Mouse (Mus musculus) hindbrain, postnatal 0 days (tissue): ENCODE results near the gene Armh1. TPM values are rescaled to one million over a fixed set of nuclear protein-coding genes. Genes with fewer than 3 reads are reported as not detected.
A peak's percentile ranks its signal among the peaks of the same experiment; 100 is the strongest.
"Not testable (repeated sequence)": the region's sequence is repeated elsewhere in the genome, so short reads cannot be mapped to it uniquely, and the experiment has no call there.

Source experiments
- ATAC-seq: fragments of 200-750 bp; cut with Nextera tagmentation; 2 replicates; pipeline ENCODE4 v1.8.0; 2017; ENCODE audit warnings: mild to moderate bottlenecking, moderate TSS enrichment, moderate library complexity
- DNase-seq: peaks from one replicate; pipeline ENCODE4 v3.0.0-alpha.2; 2015; ENCODE audit warnings: low spot score
- H3K27ac ChIP-seq: fragments of 300-500 bp; sonication (generic); 2 replicates; pipeline ENCODE4 v1.5.1; 2014; ENCODE audit warnings: mild to moderate bottlenecking
- H3K27me3 ChIP-seq: fragments of 300-500 bp; sonication (generic); 2 replicates; pipeline ENCODE4 v1.6.1; 2014; ENCODE audit warnings: low read length, mixed read lengths; ENCODE audit not compliant: insufficient read depth
- H3K36me3 ChIP-seq: fragments of 300-500 bp; sonication (generic); 2 replicates; pipeline ENCODE4 v1.6.1; 2014; ENCODE audit warnings: low read length, mixed read lengths; ENCODE audit not compliant: insufficient read depth
- H3K4me1 ChIP-seq: fragments of 300-500 bp; sonication (generic); 2 replicates; pipeline ENCODE4 v1.6.1; 2014; ENCODE audit warnings: antibody characterized with exemption, low read length, mixed read lengths; ENCODE audit not compliant: insufficient read depth
- H3K4me2 ChIP-seq: fragments of 300-500 bp; sonication (generic); 2 replicates; pipeline ENCODE4 v1.6.1; 2014; ENCODE audit warnings: low read depth, mild to moderate bottlenecking, low read length, moderate library complexity, mixed read lengths
- H3K4me3 ChIP-seq: fragments of 300-500 bp; sonication (generic); 2 replicates; pipeline ENCODE4 v1.5.1; 2014; ENCODE audit warnings: low read length
- H3K9ac ChIP-seq: fragments of 300-500 bp; sonication (generic); replicated peaks from 2 replicates; pipeline ENCODE4 v1.6.1; 2014; ENCODE audit warnings: mild to moderate bottlenecking, low read length, moderate library complexity, mixed read lengths
- H3K9me3 ChIP-seq: fragments of 300-500 bp; sonication (generic); 2 replicates; pipeline ENCODE4 v1.6.1; 2016; ENCODE audit warnings: low read length, mixed read lengths
- CTCF ChIP-seq: IDR thresholded peaks from 2 replicates; pipeline ENCODE4 v1.5.1; 2016; ENCODE audit warnings: antibody characterized with exemption, control low read depth, low read depth
- WGBS: fragments of 180-500 bp; shearing (Covaris S2); extraction: QIAGEN DNeasy Blood & Tissue Kit; methylation state at CpG from one replicate; pipeline ENCODE4 v1.1.7; 2014; 5-methylcytosine and 5-hydroxymethylcytosine counted together
- polyA plus RNA-seq: library from polyadenylated mRNA; unstranded; fragments of >200 nt; fragmentation: Nextera tagmentation; extraction: Ambion mirVana; gene quantifications from 2 replicates; pipeline ENCODE4 v1.2.1, GENCODE M21; 2015
- total RNA-seq: library from RNA; depleted of rRNA; stranded (reverse); fragments of >200 nt; gene quantifications from 2 replicates; pipeline ENCODE4 v1.2.3, GENCODE M21; 2014

Gene Armh1
- total and polyA plus RNA-seq, 2 experiments from 2014 or later: 3.0 to 3.6 TPM

DNA sequence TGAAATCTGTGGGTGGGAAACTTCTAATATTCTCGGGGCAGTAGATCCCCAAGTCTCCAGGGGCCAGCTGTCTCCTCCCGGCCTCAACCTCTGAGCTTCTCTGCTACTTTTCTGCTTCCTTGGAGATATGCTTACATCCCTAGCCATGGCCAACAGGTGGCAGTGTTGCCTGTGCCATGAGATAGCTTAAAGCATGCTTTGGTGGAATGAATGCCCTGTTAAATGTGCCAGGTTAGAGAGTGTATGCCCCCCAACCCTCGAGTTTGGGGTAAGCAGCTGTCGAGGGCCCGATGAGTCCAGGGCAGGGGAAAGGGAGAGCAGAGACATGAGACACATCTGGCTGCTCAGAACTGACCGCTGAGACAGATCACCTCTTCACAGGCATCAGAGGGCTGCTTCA is 18.4 kb upstream of the Armh1 start:
- DNase-seq (peak; percentile 92), ATAC-seq (peak; percentile 75)
- Histone ChIP-seq H3K4me1 (no peaks in the 10 kb centered on the region), H3K27me3 (no peaks in the 10 kb centered on the region), H3K4me2 (no peak overlapping the region), H3K4me3 (no peak overlapping the region), H3K36me3 (peaks cover 21% of the 10 kb centered on the region; the same call in 1 of the 2 replicates), H3K9ac (no peak overlapping the region), H3K9me3 (no peaks in the 10 kb centered on the region), H3K27ac (no peak overlapping the region)
- 9% methylated on average over 6 of the region's 6 CpGs for WGBS
- TF ChIP-seq CTCF: peak; percentile 97

DNA sequence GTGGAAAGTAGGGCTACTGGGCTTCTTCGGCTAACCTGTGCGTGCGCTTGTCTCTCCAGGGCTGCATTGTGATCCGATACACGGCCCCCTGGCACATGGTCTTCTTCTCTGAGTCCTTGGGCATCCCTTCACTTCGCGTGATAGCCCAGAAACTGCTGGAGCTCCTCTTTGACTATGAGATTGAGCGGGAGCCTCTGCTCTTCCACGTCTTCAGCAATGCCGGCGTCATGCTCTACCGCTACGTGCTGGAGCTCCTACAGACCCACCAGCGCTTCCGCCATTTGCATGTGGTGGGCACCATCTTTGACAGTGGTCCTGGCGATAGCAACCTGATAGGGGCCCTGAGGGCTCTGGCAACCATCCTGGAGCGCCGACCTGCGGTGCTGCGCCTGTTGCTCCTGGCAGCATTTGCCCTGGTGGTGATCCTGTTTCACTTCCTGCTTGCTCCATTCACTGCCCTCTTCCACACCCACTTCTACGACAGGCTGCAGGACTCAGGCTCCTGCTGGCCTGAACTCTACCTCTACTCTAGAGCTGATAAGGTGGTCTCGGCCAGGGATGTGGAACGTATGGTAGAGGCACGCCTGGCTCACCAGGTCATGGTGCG is 16.0 kb upstream of the Armh1 start:
- peaks cover 11% of the 10 kb centered on the region; the same call in 1 of the 2 replicates for H3K36me3 ChIP-seq
- no peak for TF ChIP-seq CTCF
- DNase-seq (no peak), ATAC-seq (no peak)
- H3K27ac ChIP-seq: no peak overlapping the region
- H3K9ac ChIP-seq: no peak overlapping the region
- no peaks in the 10 kb centered on the region for H3K4me1 ChIP-seq
- no peaks in the 10 kb centered on the region for H3K9me3 ChIP-seq
- WGBS: 91% methylated on average over 25 of the region's 25 CpGs
- H3K4me3 ChIP-seq: no peak overlapping the region
- H3K4me2 ChIP-seq: no peak overlapping the region
- H3K27me3 ChIP-seq: no peaks in the 10 kb centered on the region

DNA sequence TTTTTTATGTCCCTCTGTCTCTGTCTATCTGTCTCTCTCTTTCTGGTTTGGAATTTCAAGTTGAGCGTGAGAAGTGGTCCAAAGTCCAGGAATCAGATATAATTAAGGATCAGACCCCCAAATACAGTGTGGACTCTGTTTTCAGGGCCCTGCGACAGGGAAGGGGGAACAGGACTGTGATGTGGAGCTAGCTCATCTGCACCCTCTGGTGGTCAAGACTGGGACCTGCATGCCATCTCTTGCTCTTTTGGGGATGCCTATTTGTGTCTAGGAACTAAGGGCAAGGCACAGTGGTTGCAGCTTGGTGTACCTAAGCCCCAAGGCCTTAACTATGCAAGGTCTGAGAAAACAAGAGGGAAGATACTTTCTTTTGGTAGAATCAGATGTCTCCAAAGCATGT is 15.4 kb upstream of the Armh1 start:
- no peak overlapping the region for H3K27ac ChIP-seq
- H3K4me2 ChIP-seq: no peak overlapping the region
- DNase-seq (peak; percentile 83), ATAC-seq (peak; percentile 52)
- TF ChIP-seq CTCF: peak; percentile 97
- H3K36me3 ChIP-seq: peaks cover 5% of the 10 kb centered on the region; the same call in 1 of the 2 replicates
- no peaks in the 10 kb centered on the region for H3K9me3 ChIP-seq
- no peak overlapping the region for H3K9ac ChIP-seq
- H3K4me3 ChIP-seq: no peak overlapping the region
- no peaks in the 10 kb centered on the region for H3K4me1 ChIP-seq
- no peaks in the 10 kb centered on the region for H3K27me3 ChIP-seq
- WGBS: 8% methylated on average over 2 of the region's 2 CpGs

DNA sequence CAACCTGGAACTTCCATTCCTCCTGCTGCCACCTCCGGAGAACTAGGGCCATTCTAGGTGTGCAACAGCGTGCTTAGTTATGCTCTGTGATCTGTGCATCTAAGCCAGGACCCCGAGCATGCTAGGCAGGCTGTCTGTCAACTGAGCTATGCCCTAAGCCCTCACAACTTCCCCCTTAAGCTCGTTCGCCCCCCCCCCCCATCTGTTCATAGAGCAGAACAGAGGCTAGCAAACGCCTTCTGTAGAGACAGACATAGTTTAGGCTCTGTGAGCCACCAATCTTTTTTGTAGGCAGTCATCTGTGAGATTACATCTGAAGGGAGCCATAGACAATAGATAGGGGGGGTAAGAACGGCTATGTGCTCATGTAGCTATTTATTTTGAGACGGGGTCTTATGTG is 11.1 kb upstream of the Armh1 start:
- TF ChIP-seq CTCF: no peak
- no peak for DNase-seq
- 49% methylated on average over 8 of the region's 8 CpGs for WGBS
- Histone ChIP-seq H3K4me2 (no peak overlapping the region), H3K9me3 (no peaks in the 10 kb centered on the region), H3K36me3 (no peaks in the 10 kb centered on the region), H3K9ac (no peak overlapping the region), H3K4me3 (no peak overlapping the region), H3K27me3 (no peaks in the 10 kb centered on the region), H3K27ac (no peak overlapping the region), H3K4me1 (no peaks in the 10 kb centered on the region)
- ATAC-seq: no peak

DNA sequence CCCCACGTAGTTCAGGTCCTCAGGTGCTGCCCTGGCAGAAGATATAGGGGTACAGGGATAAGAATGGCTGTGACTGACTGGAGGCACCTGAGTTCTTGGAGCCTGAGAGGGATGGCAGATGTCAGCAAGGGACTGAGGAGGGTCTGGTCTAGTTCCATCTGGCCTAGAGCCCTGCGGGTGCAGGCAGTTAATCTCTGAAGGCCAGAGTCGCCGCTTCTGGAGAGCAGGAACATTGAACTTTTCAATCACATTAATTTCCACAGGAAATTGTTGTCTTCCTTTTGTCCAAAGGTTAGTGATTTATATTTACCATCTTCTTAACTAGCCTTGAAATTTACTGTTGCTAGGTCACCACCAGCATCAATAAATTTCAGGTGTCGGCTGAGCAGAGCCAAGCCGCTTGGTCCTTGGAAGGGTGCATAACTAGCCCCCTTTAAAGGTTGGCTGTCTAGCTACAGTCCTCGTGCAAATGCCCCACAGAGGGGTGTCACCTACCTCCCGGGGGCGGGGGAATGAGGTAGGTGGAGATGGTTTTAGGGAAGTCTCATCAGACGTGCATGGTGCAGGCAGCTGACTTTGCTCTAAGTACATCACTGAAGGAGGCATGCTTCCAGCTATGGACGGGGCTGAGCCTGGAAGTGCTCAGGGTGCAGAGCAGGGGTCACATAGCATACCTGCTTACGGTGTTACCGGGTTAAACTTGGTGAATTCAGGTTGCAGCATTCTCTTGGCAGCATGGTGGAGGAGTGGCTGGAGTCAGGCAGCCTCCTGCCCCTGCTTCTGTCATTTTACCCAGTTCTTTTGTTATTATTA is 10.4 kb upstream of the Armh1 start:
- no peak for TF ChIP-seq CTCF
- ATAC-seq: peak; percentile 45; the same call in 1 of the 2 replicates
- H3K36me3 ChIP-seq: no peaks in the 10 kb centered on the region
- H3K4me3 ChIP-seq: no peak overlapping the region
- no peak overlapping the region for H3K27ac ChIP-seq
- no peaks in the 10 kb centered on the region for H3K4me1 ChIP-seq
- no peaks in the 10 kb centered on the region for H3K27me3 ChIP-seq
- H3K9ac ChIP-seq: no peak overlapping the region
- WGBS: 61% methylated on average over 13 of the region's 13 CpGs
- H3K9me3 ChIP-seq: no peaks in the 10 kb centered on the region
- H3K4me2 ChIP-seq: no peak overlapping the region
- DNase-seq: no peak

DNA sequence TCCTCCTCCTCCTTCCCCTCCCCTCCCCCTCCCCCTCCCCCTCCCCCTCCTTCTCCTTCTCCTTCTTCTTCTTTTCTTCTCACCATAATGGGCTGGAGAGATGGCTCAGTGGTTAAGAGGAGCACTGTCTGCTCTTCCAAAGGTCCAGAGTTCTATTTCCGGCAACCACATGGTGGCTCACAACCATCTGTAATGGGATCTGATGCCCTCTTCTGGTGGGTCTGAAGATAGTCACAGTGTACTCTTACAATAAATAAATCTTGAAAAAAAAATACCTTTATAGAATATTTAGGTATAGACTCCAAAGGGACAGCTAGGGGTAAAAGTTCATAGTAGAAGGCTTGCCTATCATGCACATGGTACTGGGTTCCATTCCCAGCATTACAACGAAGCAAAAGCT is 9.3 kb upstream of the Armh1 start:
- Histone ChIP-seq H3K9ac (no peak overlapping the region), H3K4me3 (no peak overlapping the region), H3K36me3 (no peaks in the 10 kb centered on the region), H3K4me2 (no peak overlapping the region), H3K27me3 (no peaks in the 10 kb centered on the region), H3K9me3 (no peaks in the 10 kb centered on the region), H3K4me1 (no peaks in the 10 kb centered on the region), H3K27ac (no peak overlapping the region)
- 88% methylated on average over 2 of the region's 2 CpGs for WGBS
- no peak for TF ChIP-seq CTCF
- ATAC-seq (no peak), DNase-seq (no peak)

DNA sequence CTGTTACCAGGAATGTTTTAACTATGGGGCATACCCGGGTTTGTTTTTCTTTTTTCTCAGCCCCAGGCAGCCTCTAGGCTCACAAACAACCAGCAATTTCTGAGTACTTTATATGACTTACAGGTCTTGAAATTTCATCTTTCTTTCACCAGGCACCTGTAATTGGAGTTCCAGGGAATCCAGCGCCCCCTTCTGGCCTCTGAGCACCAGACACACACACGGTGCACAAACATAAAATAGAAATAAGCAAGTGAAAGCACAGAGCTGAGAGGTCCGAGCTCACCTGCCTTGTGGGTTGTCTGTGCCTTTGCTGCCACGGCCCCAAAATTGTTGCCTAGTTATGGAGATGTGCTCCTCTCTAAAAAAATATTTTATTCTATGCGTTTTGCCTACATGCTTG is 8.0 kb upstream of the Armh1 start:
- not testable (repeated sequence) for H3K27me3 ChIP-seq, H3K9ac ChIP-seq, H3K36me3 ChIP-seq, DNase-seq, H3K27ac ChIP-seq, ATAC-seq, H3K4me3 ChIP-seq, H3K4me1 ChIP-seq, H3K9me3 ChIP-seq, H3K4me2 ChIP-seq
- WGBS: 80% methylated on average over 6 of the region's 6 CpGs
- 0 out of 2 replicates have a peak, but pooled peaks have one; percentile 12 for TF ChIP-seq CTCF
